Mouse (Mus musculus): ENCODE data around the gene Foxo3. TPM values are rescaled to one million over a fixed set of nuclear protein-coding genes. Genes with fewer than 3 reads are reported as not detected.

The Foxo3 gene
- total and polyA plus RNA-seq, 3 experiments = 9.2 to 18.2 (median 12.6) TPM

GRCm38 (mm10) chr10:42225184-42225935 lies 51.2 kb downstream of the Foxo3 start:
- H3K36me3 ChIP-seq (replicated peaks in 1 of 2; ENCODE audit: control insufficient read depth in 1 of 2, insufficient read depth in 1 of 2, low read length in 1 of 2) = peaks cover 10 to 41% of the 10 kb centered on the region in 2 experiments
- H3K4me1 ChIP-seq (ENCODE audit: control insufficient read depth in 1 of 2, insufficient read depth in 2 of 2) = peaks cover 14 to 44% of the 10 kb centered on the region in 2 experiments
- no peak for DNase-seq (ENCODE audit: extremely low read depth)
- H3K4me2 ChIP-seq (ENCODE audit: insufficient read depth, low read depth, poor library complexity, severe bottlenecking) = no peak overlapping the region
- in situ Hi-C loops (cut with MboI; ENCODE audit: low pct_ligation_motif_present, low pct_unique_long_range_greater_than_20kb, low sequenced_read_pairs) = no loop called here
- H3K27me3 ChIP-seq (replicated peaks) = no peaks in the 10 kb centered on the region
- H3K27ac ChIP-seq (ENCODE audit: insufficient read depth, low read depth) = no peak overlapping the region
- no peaks in the 10 kb centered on the region for H3K79me2 ChIP-seq (replicated peaks; ENCODE audit: control insufficient read depth, extremely low read depth, insufficient read depth, poor library complexity, severe bottlenecking)
- H3K4me3 ChIP-seq (replicated peaks in 1 of 3; ENCODE audit: low read depth in 2 of 3, low read length in 2 of 3, poor library complexity in 1 of 3) = no peak overlapping the region
- no peak overlapping the region for H3K9ac ChIP-seq (ENCODE audit: insufficient read depth, low read depth)
- no peaks in the 10 kb centered on the region for H3K9me3 ChIP-seq (replicated peaks; ENCODE audit: low read length)
- no peak for TF ChIP-seq CHD2 (IDR thresholded peaks at IDR 0.05; ENCODE audit: low read length)
- no peak for TF ChIP-seq MYC (IDR thresholded peaks at IDR 0.05; ENCODE audit: low read depth, low read length)
- no peak for TF ChIP-seq KAT2A (IDR thresholded peaks at IDR 0.05; ENCODE audit: insufficient replicate concordance, low read length)
- TF ChIP-seq ETS1 (conservative IDR thresholded peaks at IDR 0.05; ENCODE audit: low read depth, low read length) = no peak
- dilution Hi-C loops (cut with MboI; ENCODE audit: extremely low pct_ligation_motif_present, extremely low pct_unique_long_range_greater_than_20kb, low sequenced_read_pairs) = no loop called here

DNA sequence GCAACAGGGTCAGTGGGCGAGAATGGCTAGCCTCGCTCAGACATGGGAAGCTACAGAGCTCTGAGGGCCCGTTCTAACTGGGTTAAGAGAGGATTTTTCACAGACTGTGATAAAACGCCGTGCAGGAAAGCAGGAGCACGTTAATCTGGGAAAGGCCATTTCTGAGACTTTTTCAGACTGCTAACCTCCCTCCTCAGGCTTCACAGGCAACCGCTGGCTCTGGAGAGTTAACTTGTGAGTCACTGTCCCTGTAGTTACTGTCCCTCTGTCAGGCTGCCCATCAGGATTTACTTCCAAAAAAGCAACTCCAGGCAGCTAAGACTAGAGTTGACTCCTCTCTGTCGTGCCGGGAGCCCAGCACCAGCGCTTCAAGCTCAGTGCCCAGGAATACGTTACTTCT lies 54.6 kb downstream of the Foxo3 start:
- no peaks in the 10 kb centered on the region for H3K79me2 ChIP-seq (replicated peaks; ENCODE audit: control insufficient read depth, extremely low read depth, insufficient read depth, poor library complexity, severe bottlenecking)
- H3K4me2 ChIP-seq (ENCODE audit: insufficient read depth, low read depth, poor library complexity, severe bottlenecking) = no peak overlapping the region
- peaks cover 9 to 49% of the 10 kb centered on the region in 2 experiments for H3K36me3 ChIP-seq (replicated peaks in 1 of 2; ENCODE audit: control insufficient read depth in 1 of 2, insufficient read depth in 1 of 2, low read length in 1 of 2)
- H3K9me3 ChIP-seq (replicated peaks; ENCODE audit: low read length) = no peaks in the 10 kb centered on the region
- no peak overlapping the region for H3K9ac ChIP-seq (ENCODE audit: insufficient read depth, low read depth)
- dilution Hi-C loops (cut with MboI; ENCODE audit: extremely low pct_ligation_motif_present, extremely low pct_unique_long_range_greater_than_20kb, low sequenced_read_pairs) (no loop called here), in situ Hi-C loops (cut with MboI; ENCODE audit: low pct_ligation_motif_present, low pct_unique_long_range_greater_than_20kb, low sequenced_read_pairs) (no loop called here)
- H3K27me3 ChIP-seq (replicated peaks) = no peaks in the 10 kb centered on the region
- TF ChIP-seq HCFC1 (IDR thresholded peaks at IDR 0.05; ENCODE audit: low read depth, low read length) (no peak), MAZ (IDR thresholded peaks at IDR 0.05; ENCODE audit: low read depth, low read length) (no peak), ETS1 (conservative IDR thresholded peaks at IDR 0.05; ENCODE audit: low read depth, low read length) (no peak), USF1 (IDR thresholded peaks at IDR 0.05; ENCODE audit: low read depth, low read length) (no peak), MYC (IDR thresholded peaks at IDR 0.05; ENCODE audit: low read depth, low read length) (no peak), GABPA (IDR thresholded peaks at IDR 0.05; ENCODE audit: insufficient replicate concordance, low read depth, low read length) (no peak), EP300 (IDR thresholded peaks at IDR 0.05; ENCODE audit: low read length) (no peak), NELFE (IDR thresholded peaks at IDR 0.05; ENCODE audit: low read depth, low read length) (no peak), TCF12 (IDR thresholded peaks at IDR 0.05; ENCODE audit: low read depth, low read length) (no peak), ZNF384 (IDR thresholded peaks at IDR 0.05; ENCODE audit: low read depth, low read length) (no peak), SIN3A (IDR thresholded peaks at IDR 0.05; ENCODE audit: low read length) (no peak), MAX (IDR thresholded peaks at IDR 0.05; ENCODE audit: low read length) (no peak)
- H3K4me1 ChIP-seq (ENCODE audit: control insufficient read depth in 1 of 2, insufficient read depth in 2 of 2) = peaks cover 15 to 35% of the 10 kb centered on the region in 2 experiments
- H3K27ac ChIP-seq (ENCODE audit: insufficient read depth, low read depth) = no peak overlapping the region
- H3K4me3 ChIP-seq (replicated peaks in 1 of 3; ENCODE audit: low read depth in 2 of 3, low read length in 2 of 3, poor library complexity in 1 of 3) = no peak overlapping the region
- no peak for DNase-seq (ENCODE audit: extremely low read depth)
